Mouse (Mus musculus): ENCODE data around the gene 1810030O07Rik. TPM values are rescaled to one million over a fixed set of nuclear protein-coding genes. Genes with fewer than 3 reads are reported as not detected.
"Not testable (repeated sequence)": the region's sequence is repeated elsewhere in the genome, so short reads cannot be mapped to it uniquely, and the experiment has no call there.

Gene 1810030O07Rik
- polyA plus RNA-seq, 1 experiment from 2014 or later, result 40.7 TPM

DNA sequence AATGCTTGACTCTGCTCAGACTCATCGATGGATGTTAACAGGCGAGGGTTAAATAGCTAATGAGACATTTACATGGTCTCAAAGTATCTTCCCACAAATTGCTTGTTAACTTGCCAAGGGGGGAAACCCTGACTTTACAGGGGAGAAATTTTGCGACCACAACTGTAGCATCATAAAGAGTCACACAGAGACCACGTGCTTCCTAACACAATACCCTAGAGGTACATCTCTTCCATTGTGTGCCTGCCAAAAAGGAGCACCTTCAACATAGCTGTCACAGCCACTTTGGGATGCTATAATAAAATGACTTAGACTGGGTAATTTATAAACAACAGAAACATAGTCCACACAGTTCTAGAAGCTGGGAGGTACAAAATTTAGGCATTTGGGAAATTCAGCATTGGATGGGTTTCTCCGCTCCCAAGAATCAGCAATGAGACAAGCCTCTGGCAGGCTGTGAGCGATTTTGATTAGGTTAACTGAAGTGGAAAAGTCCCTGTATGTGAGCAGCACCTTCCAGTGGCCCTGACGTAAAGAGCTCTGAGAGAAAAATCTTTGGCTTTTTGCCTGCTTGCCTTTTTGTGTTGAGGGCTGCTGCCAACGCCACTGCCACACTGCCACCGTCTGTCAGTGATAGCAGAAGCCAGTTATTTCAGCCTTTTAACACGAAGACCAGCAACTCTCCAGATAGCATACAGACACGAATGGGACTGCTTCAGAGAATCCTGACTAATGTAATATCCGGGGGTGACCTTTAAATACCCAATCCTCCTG, 27.8 kb downstream of the 1810030O07Rik start:
- 70% methylated on average over 12 of the region's 12 CpGs for WGBS

GRCm38 (mm10) chrX:12644976-12645375, 28.5 kb downstream of the 1810030O07Rik start:
- Histone ChIP-seq H3K27me3 (ENCODE audit: control insufficient read depth, insufficient read depth, low read length) (no peaks in the 10 kb centered on the region), H3K9me3 (ENCODE audit: control insufficient read depth, low read length) (no peaks in the 10 kb centered on the region), H3K36me3 (ENCODE audit: control insufficient read depth, insufficient read depth, low read length) (no peaks in the 10 kb centered on the region), H3K4me2 (ENCODE audit: low read depth, severe bottlenecking) (no peak overlapping the region), H3K27ac (replicated peaks; ENCODE audit: low read depth, low read length) (no peak overlapping the region), H3K4me3 (ENCODE audit: low read depth, low read length) (no peak overlapping the region), H3K9ac (ENCODE audit: low read length) (no peak overlapping the region), H3K4me1 (ENCODE audit: control insufficient read depth, insufficient read depth, low read length) (no peaks in the 10 kb centered on the region)
- ATAC-seq (ENCODE audit: insufficient number of reproducible peaks, low FRiP score, low TSS enrichment, low read depth) (no peak), DNase-seq (ENCODE audit: low spot score) (no peak)
- 75% methylated on average over 2 of the region's 2 CpGs for WGBS

More for the DNA sequence above, 27.8 kb downstream of the 1810030O07Rik start:
- Histone ChIP-seq H3K4me1 (ENCODE audit: control insufficient read depth, insufficient read depth, low read length) (no peaks in the 10 kb centered on the region), H3K36me3 (ENCODE audit: control insufficient read depth, insufficient read depth, low read length) (no peaks in the 10 kb centered on the region), H3K9ac (ENCODE audit: low read length) (no peak overlapping the region), H3K27me3 (ENCODE audit: control insufficient read depth, insufficient read depth, low read length) (no peaks in the 10 kb centered on the region), H3K4me3 (ENCODE audit: low read depth, low read length) (no peak overlapping the region), H3K27ac (replicated peaks; ENCODE audit: low read depth, low read length) (no peak overlapping the region), H3K9me3 (ENCODE audit: control insufficient read depth, low read length) (no peaks in the 10 kb centered on the region), H3K4me2 (ENCODE audit: low read depth, severe bottlenecking) (no peak overlapping the region)
- ATAC-seq (ENCODE audit: insufficient number of reproducible peaks, low FRiP score, low TSS enrichment, low read depth), result no peak
- no peak for DNase-seq (ENCODE audit: low spot score)

DNA sequence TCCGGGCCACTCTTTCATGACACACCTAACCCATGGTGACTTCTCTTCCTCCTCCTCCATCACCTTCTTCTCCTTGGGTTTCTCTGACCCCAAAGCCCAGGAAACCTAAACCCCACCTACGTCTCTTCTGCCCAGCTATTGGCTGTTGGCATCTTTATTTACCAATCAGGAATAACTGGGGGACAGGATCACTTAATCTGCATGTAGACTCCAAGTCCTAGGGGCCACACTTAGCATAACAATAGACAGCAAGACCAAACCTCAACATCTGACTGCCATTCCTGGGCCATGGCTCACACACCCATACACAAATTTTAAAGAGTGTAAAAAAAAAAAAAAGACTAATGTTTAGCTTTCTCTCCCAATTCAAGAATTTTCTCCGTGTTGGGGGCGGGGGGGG, 48.3 kb downstream of the 1810030O07Rik start:
- Histone ChIP-seq H3K9me3 (ENCODE audit: control insufficient read depth, low read length) (no peaks in the 10 kb centered on the region), H3K4me1 (ENCODE audit: control insufficient read depth, insufficient read depth, low read length) (no peaks in the 10 kb centered on the region), H3K27ac (replicated peaks; ENCODE audit: low read depth, low read length) (no peak overlapping the region), H3K9ac (ENCODE audit: low read length) (no peak overlapping the region), H3K4me2 (ENCODE audit: low read depth, severe bottlenecking) (no peak overlapping the region), H3K36me3 (ENCODE audit: control insufficient read depth, insufficient read depth, low read length) (no peaks in the 10 kb centered on the region), H3K27me3 (ENCODE audit: control insufficient read depth, insufficient read depth, low read length) (no peaks in the 10 kb centered on the region), H3K4me3 (ENCODE audit: low read depth, low read length) (no peak overlapping the region)
- ATAC-seq (ENCODE audit: insufficient number of reproducible peaks, low FRiP score, low TSS enrichment, low read depth), result no peak
- no peak for DNase-seq (ENCODE audit: low spot score)
- 66% methylated on average over 4 of the region's 4 CpGs for WGBS

- WGBS, result 82% methylated on average over 1 of the region's 1 CpGs
- H3K27me3 ChIP-seq (ENCODE audit: control insufficient read depth, insufficient read depth, low read length); H3K36me3 ChIP-seq (ENCODE audit: control insufficient read depth, insufficient read depth, low read length); H3K4me3 ChIP-seq (ENCODE audit: low read depth, low read length); H3K4me1 ChIP-seq (ENCODE audit: control insufficient read depth, insufficient read depth, low read length); H3K9me3 ChIP-seq (ENCODE audit: control insufficient read depth, low read length); H3K4me2 ChIP-seq (ENCODE audit: low read depth, severe bottlenecking); H3K9ac ChIP-seq (ENCODE audit: low read length); DNase-seq (ENCODE audit: low spot score); ATAC-seq (ENCODE audit: insufficient number of reproducible peaks, low FRiP score, low TSS enrichment, low read depth); H3K27ac ChIP-seq (replicated peaks; ENCODE audit: low read depth, low read length): not testable (repeated sequence)
Observed at GRCm38 (mm10) chrX:12612360-12612759, 61.1 kb downstream of the 1810030O07Rik start.

GRCm38 (mm10) chrX:12611211-12611610, 62.3 kb downstream of the 1810030O07Rik start:
- no peaks in the 10 kb centered on the region for H3K9me3 ChIP-seq (ENCODE audit: control insufficient read depth, low read length)
- no peak overlapping the region for H3K9ac ChIP-seq (ENCODE audit: low read length)
- peaks cover 2% of the 10 kb centered on the region; the same call in 1 of the 2 replicates for H3K36me3 ChIP-seq (ENCODE audit: control insufficient read depth, insufficient read depth, low read length)
- ATAC-seq (ENCODE audit: insufficient number of reproducible peaks, low FRiP score, low TSS enrichment, low read depth) (no peak), DNase-seq (ENCODE audit: low spot score) (no peak)
- H3K4me3 ChIP-seq (ENCODE audit: low read depth, low read length), result no peak overlapping the region
- no peaks in the 10 kb centered on the region for H3K27me3 ChIP-seq (ENCODE audit: control insufficient read depth, insufficient read depth, low read length)
- no peaks in the 10 kb centered on the region for H3K4me1 ChIP-seq (ENCODE audit: control insufficient read depth, insufficient read depth, low read length)
- H3K27ac ChIP-seq (replicated peaks; ENCODE audit: low read depth, low read length), result no peak overlapping the region
- WGBS, result 51% methylated on average over 2 of the region's 2 CpGs
- H3K4me2 ChIP-seq (ENCODE audit: low read depth, severe bottlenecking), result no peak overlapping the region

DNA sequence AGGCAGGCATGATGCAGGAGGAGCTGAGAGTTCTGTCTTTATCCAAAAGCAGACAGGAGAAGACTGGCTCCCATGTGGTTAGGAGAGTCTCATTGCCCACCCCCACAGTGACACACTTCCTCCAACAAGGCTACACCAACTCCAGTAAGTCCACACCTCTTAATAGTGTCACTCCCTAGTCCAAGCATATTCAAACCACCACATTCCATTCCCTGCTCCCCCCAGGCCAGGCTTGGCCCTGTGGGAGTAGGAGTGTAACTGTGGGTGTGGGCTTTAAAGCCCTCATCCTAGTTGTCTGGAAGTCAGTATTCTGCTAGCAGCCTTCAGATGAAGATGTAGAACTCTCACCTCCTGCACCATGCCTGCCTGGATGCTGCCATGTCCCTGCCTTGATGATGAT, 62.9 kb downstream of the 1810030O07Rik start:
- not testable (repeated sequence) for DNase-seq (ENCODE audit: low spot score); H3K4me1 ChIP-seq (ENCODE audit: control insufficient read depth, insufficient read depth, low read length); H3K27ac ChIP-seq (replicated peaks; ENCODE audit: low read depth, low read length); H3K4me2 ChIP-seq (ENCODE audit: low read depth, severe bottlenecking); H3K4me3 ChIP-seq (ENCODE audit: low read depth, low read length); H3K9ac ChIP-seq (ENCODE audit: low read length); H3K9me3 ChIP-seq (ENCODE audit: control insufficient read depth, low read length); H3K36me3 ChIP-seq (ENCODE audit: control insufficient read depth, insufficient read depth, low read length); H3K27me3 ChIP-seq (ENCODE audit: control insufficient read depth, insufficient read depth, low read length); ATAC-seq (ENCODE audit: insufficient number of reproducible peaks, low FRiP score, low TSS enrichment, low read depth)

Other genes with a start within 250 kb of the 1810030O07Rik start
- 54.5 and 57.4 TPM in 2 replicates for gene Atp6ap2, start 85.9 kb downstream of the 1810030O07Rik start, polyA plus RNA-seq (2014; fragmentation: Nextera tagmentation; extraction: Ambion mirVana)
- gene Med14, start 88.4 kb upstream of the 1810030O07Rik start, polyA plus RNA-seq (2014; fragmentation: Nextera tagmentation; extraction: Ambion mirVana), result 23.8 and 28.6 TPM in 2 replicates